Mouse (Mus musculus): ENCODE results near the gene H1f0. TPM values are rescaled to one million over a fixed set of nuclear protein-coding genes. Genes with fewer than 3 reads are reported as not detected.
A peak's percentile ranks its signal among the peaks of the same experiment; 100 is the strongest.

Gene H1f0
- polyA plus RNA-seq, 1 experiment = 96.0 TPM

- under 1% methylated on average over 80 of the region's 80 CpGs for WGBS
- peak; percentile 100 for DNase-seq (ENCODE audit: low read depth, low spot score)
Observed at GRCm38 (mm10) chr15:79062376-79063159, 34.3 kb downstream of the H1f0 start, which contains the start of gene Ankrd54. Gene Ankrd54 (minus strand): TSS chr15:79062893.

GRCm38 (mm10) chr15:79063160-79063740, 35.0 kb downstream of the H1f0 start:
- 7% methylated on average over 14 of the region's 14 CpGs for WGBS
- no peak for DNase-seq (ENCODE audit: low read depth, low spot score)

GRCm38 (mm10) chr15:79065086-79065770, 37.0 kb downstream of the H1f0 start:
- 52% methylated on average over 8 of the region's 8 CpGs for WGBS
- DNase-seq (ENCODE audit: low read depth, low spot score) = no peak

DNA sequence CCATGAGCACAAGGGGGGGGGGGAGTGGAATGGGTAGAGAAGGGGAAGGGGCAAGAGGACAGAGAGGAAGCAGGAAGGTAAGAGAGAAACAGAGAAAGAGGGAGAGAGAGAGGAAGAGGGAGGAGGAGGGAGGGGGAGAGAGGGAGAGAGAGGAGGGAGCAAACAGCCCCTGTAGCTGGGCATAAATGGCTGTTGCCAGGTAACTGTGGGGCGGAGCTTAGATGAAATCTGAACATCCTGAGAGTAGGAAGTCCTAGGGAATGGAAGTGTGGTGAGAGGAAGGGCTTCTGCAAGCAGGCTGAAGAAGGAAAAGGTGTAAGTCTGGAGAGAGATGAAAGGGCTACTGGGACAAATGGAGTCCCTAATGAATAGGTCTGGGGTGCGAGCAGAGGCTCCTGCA, 38.0 kb downstream of the H1f0 start:
- DNase-seq (ENCODE audit: low read depth, low spot score) = no peak
- 72% methylated on average over 2 of the region's 2 CpGs for WGBS

DNA sequence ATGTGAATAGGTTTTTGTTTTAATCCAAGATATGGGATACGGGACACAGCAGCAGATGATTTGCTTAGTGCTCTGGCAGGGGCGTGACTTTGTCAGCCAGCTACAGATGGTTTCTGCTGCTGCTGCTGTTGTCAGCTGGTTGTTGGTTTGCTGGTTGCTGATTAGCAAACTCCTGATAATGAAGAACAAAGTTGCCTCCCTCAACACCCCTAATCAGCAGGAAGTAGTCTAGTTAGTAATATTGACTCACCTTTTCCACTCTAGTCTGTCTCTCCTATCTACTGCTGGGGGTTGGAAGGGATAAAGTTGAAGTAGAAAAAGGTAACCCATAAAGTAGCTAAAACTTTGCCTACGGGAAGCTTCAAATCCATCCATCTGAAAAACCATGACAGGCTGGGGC, 39.4 kb downstream of the H1f0 start:
- DNase-seq (ENCODE audit: low read depth, low spot score) = no peak
- WGBS = 64% methylated on average over 3 of the region's 3 CpGs

DNA sequence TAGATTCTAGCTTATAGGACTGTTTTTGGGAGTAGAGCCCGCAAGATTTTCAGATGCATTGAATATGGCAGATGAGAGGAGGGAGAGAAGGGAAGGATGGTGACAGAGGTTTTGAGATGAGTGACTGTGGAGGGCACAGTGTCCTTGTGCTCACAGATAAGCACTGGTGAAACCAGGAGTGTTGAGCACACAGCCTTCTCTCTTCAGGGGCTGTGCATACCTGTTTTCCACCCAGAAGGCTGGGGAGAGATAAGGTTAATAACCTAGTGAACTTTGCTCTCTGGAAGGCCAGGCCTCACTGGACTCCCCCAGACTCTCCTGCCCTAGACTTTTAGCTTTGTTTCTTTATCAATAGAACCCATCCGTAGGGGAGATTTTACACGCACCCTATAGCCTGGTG, 40.2 kb downstream of the H1f0 start:
- 75% methylated on average over 3 of the region's 3 CpGs for WGBS
- no peak for DNase-seq (ENCODE audit: low read depth, low spot score)

- WGBS = 62% methylated on average over 5 of the region's 5 CpGs
- no peak for DNase-seq (ENCODE audit: low read depth, low spot score)
Observed at GRCm38 (mm10) chr15:79071117-79072039, 43.1 kb downstream of the H1f0 start.

DNA sequence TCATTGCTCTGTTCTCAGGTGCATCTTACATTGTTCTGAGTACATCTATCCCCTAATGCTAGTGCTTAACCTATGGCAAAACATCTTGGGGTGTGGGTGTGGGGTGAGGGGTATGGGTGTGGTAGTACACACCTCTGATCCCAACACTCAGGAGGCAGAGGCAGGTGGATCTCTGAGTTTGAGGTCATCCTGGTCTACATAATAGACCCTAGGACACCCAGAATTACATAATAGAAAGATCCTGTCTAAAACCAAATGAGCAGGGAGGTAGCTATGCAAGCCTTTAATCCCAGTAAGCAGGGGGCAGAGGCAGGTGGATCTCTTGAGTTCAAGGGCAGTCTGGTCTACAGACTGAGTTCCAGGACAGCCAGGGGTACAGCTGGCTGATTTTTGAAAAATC, 45.5 kb downstream of the H1f0 start:
- no peak for DNase-seq (ENCODE audit: low read depth, low spot score)

- 35% methylated on average over 10 of the region's 10 CpGs for WGBS
- DNase-seq (ENCODE audit: low read depth, low spot score) = no peak
Observed at GRCm38 (mm10) chr15:79074446-79074845, 46.2 kb downstream of the H1f0 start.

- peak; percentile 62 for DNase-seq (ENCODE audit: low read depth, low spot score)
- WGBS = under 1% methylated on average over 49 of the region's 49 CpGs
Observed at GRCm38 (mm10) chr15:79074913-79075532, 46.8 kb downstream of the H1f0 start, which contains the start of gene Eif3l. Gene Eif3l (plus strand): TSS chr15:79075179.

GRCm38 (mm10) chr15:79075658-79076365, 47.6 kb downstream of the H1f0 start:
- no peak for DNase-seq (ENCODE audit: low read depth, low spot score)
- 16% methylated on average over 15 of the region's 15 CpGs for WGBS

DNA sequence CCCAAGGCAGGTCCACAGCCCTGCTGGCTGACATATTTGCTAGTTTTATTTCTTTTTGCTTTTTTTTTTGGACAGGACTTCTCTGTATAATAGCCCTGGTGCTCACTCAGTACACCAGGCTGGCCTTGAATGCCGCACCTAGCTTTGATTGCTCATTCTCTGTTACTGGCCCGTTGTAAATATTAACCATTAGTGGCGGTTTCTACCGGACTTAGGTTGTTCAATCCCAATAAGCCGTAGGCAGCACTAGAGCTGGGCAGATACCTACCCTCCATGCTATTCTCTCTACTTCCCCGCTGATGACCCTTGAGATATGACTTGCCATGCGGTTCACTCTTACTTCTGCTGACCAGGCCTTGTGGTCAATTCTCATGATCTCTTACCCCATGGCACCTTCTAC, 51.3 kb downstream of the H1f0 start:
- 84% methylated on average over 7 of the region's 7 CpGs for WGBS
- DNase-seq (ENCODE audit: low read depth, low spot score) = no peak

Other genes starting within 250 kb of the H1f0 start
- gene Card10, start 225.4 kb upstream of the H1f0 start, polyA plus RNA-seq (2012; rRNA removed) = 19.4 and 24.2 TPM in 2 replicates
- gene Cdc42ep1, start 185.8 kb upstream of the H1f0 start, polyA plus RNA-seq (2012; rRNA removed) = 21.1 and 25.7 TPM in 2 replicates
- gene Lgals2, start 172.9 kb upstream of the H1f0 start, polyA plus RNA-seq (2012; rRNA removed) = 4,393 and 4,778 TPM in 2 replicates
- 62.7 and 72.9 TPM in 2 replicates for gene Gga1, start 151.3 kb upstream of the H1f0 start, polyA plus RNA-seq (2012; rRNA removed)
- 0.11 and 0.14 TPM in 2 replicates for gene Gm49510, start 128.8 kb upstream of the H1f0 start, polyA plus RNA-seq (2012; rRNA removed)
- gene Sh3bp1, start 128.7 kb upstream of the H1f0 start, polyA plus RNA-seq (2012; rRNA removed) = 24.7 and 35.2 TPM in 2 replicates
- 3.6 and 4.0 TPM in 2 replicates for gene Pdxp, start 114.5 kb upstream of the H1f0 start, polyA plus RNA-seq (2012; rRNA removed)
- 233 and 310 TPM in 2 replicates for gene Lgals1, start 101.7 kb upstream of the H1f0 start, polyA plus RNA-seq (2012; rRNA removed)
- gene Nol12, start 93.5 kb upstream of the H1f0 start, polyA plus RNA-seq (2012; rRNA removed) = 18.9 and 19.6 TPM in 2 replicates
- 45.2 and 70.2 TPM in 2 replicates for gene Triobp, start 80.7 kb upstream of the H1f0 start, polyA plus RNA-seq (2012; rRNA removed)
- 0.33 and 1.0 TPM in 2 replicates for gene Galr3, start 13.4 kb downstream of the H1f0 start, polyA plus RNA-seq (2012; rRNA removed)
- 50.8 and 60.9 TPM in 2 replicates for gene Ankrd54, start 34.4 kb downstream of the H1f0 start, polyA plus RNA-seq (2012; rRNA removed)
- gene Eif3l, start 46.7 kb downstream of the H1f0 start, polyA plus RNA-seq (2012; rRNA removed) = 135 and 171 TPM in 2 replicates
- 9.4 and 15.0 TPM in 2 replicates for gene Micall1, start 80.4 kb downstream of the H1f0 start, polyA plus RNA-seq (2012; rRNA removed)
- gene Polr2f, start 112.6 kb downstream of the H1f0 start, polyA plus RNA-seq (2012; rRNA removed) = 49.3 and 57.5 TPM in 2 replicates
- gene 1700088E04Rik, start 112.8 kb downstream of the H1f0 start, polyA plus RNA-seq (2012; rRNA removed) = 1.6 and 2.1 TPM in 2 replicates
- gene Sox10, start 136.8 kb downstream of the H1f0 start, polyA plus RNA-seq (2012; rRNA removed) = 2.4 TPM in 2 replicates
- gene Pick1, start 200.7 kb downstream of the H1f0 start, polyA plus RNA-seq (2012; rRNA removed) = 36.1 and 40.1 TPM in 2 replicates
- gene Gm49486, start 200.9 kb downstream of the H1f0 start, polyA plus RNA-seq (2012; rRNA removed) = 0.12 TPM in 2 replicates
- 0.74 and 0.80 TPM in 2 replicates for gene Slc16a8, start 226.3 kb downstream of the H1f0 start, polyA plus RNA-seq (2012; rRNA removed)